Mouse (Mus musculus): ENCODE results near the gene Gm20605. TPM values are rescaled to one million over a fixed set of nuclear protein-coding genes. Genes with fewer than 3 reads are reported as not detected.
A peak's percentile ranks its signal among the peaks of the same experiment; 100 is the strongest.
"Not testable (repeated sequence)": the region's sequence is repeated elsewhere in the genome, so short reads cannot be mapped to it uniquely, and the experiment has no call there.

The Gm20605 gene
- polyA plus RNA-seq, 1 experiment from 2014 or later, result 7.8 TPM

DNA sequence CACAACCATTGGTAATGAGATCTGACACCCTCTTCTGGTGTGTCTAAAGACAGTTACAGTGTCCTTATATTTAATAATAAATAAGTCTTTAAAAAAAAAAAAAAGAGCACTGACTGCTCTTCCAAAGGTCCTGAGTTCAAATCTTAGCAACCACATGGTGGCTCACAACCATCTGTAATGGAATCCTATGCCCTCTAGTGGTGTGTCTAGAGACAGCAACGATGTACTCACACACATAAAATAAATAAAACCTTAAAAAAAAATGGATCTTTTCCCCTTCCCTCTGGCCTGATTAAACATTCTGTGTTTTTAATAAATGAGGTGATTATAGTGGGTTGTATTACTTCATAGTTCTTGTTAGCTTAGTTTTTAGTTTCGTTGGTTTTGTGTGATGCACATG lies 14.1 kb upstream of the Gm20605 start:
- not testable (repeated sequence) for H3K36me3 ChIP-seq; H3K9ac ChIP-seq; H3K4me3 ChIP-seq; H3K9me3 ChIP-seq (replicated peaks); H3K27ac ChIP-seq; ATAC-seq; H3K4me2 ChIP-seq
- 82% methylated on average over 2 of the region's 2 CpGs for WGBS (ENCODE audit: insufficient replicate concordance)
- H3K4me1 ChIP-seq, result peaks cover 35% of the 10 kb centered on the region
- peaks cover 22% of the 10 kb centered on the region for H3K27me3 ChIP-seq (replicated peaks)

DNA sequence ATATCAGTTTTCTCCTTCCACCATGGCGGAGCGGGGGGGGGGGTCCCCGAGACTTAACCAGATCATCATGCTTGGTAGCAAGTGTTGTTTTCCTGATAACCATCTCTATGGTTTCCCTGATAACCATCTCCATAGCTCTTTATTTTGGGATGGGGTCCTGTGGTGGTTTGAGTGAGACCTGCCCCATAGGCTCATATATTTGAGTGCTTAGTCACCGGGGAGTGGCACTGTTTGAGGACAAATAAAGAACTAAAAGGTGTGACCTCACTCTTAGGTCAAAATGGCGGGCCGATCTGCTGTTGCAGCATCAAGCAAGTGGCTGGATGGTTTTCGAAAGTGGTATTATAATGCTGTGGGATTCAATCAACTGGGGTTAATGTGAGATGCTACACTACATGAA lies 13.6 kb upstream of the Gm20605 start:
- peaks cover 23% of the 10 kb centered on the region for H3K27me3 ChIP-seq (replicated peaks)
- H3K4me3 ChIP-seq, result no peak overlapping the region
- H3K9ac ChIP-seq, result no peak overlapping the region
- H3K4me2 ChIP-seq, result no peak overlapping the region
- 69% methylated on average over 7 of the region's 7 CpGs for WGBS (ENCODE audit: insufficient replicate concordance)
- H3K9me3 ChIP-seq (replicated peaks), result no peaks in the 10 kb centered on the region
- H3K4me1 ChIP-seq, result peaks cover 30% of the 10 kb centered on the region
- no peak overlapping the region for H3K27ac ChIP-seq
- no peak for ATAC-seq
- no peaks in the 10 kb centered on the region for H3K36me3 ChIP-seq

DNA sequence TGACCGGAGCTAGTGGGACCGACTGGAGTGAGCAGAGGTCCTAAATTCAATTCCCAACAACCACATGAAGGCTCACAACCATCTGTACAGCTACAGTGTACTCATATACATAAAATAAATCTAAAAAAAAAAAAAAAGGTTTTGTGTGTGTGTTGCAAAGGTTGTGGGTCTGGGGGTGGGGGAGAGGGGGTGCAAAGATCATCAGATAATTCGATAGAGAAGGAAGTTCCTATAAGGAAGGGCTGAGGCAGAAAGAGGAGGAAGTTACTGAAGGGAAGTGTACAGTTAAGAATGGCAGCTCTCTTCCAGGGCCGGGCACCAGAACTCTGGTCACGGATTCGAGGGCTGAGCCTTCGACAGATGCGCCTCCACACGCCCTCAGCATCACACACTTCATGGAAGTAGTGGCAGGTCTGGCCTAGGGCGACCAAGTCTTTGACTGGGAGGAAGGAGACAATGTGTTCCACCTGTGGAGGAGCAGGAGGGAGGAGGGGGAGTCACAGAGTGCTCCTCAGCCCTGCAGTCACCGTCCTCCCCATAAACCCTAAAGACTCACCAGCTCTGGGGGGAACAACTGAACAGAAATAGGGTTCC lies 4.9 kb upstream of the Gm20605 start:
- no peaks in the 10 kb centered on the region for H3K9me3 ChIP-seq (replicated peaks)
- no peaks in the 10 kb centered on the region for H3K36me3 ChIP-seq
- no peak overlapping the region for H3K4me2 ChIP-seq
- H3K4me1 ChIP-seq, result peaks cover 19% of the 10 kb centered on the region
- no peak overlapping the region for H3K4me3 ChIP-seq
- H3K27ac ChIP-seq, result no peak overlapping the region
- H3K9ac ChIP-seq, result no peak overlapping the region
- ATAC-seq, result no peak
- 34% methylated on average over 11 of the region's 11 CpGs for WGBS (ENCODE audit: insufficient replicate concordance)
- H3K27me3 ChIP-seq (replicated peaks), result peaks cover 25% of the 10 kb centered on the region; the same call in 1 of the 2 replicates

DNA sequence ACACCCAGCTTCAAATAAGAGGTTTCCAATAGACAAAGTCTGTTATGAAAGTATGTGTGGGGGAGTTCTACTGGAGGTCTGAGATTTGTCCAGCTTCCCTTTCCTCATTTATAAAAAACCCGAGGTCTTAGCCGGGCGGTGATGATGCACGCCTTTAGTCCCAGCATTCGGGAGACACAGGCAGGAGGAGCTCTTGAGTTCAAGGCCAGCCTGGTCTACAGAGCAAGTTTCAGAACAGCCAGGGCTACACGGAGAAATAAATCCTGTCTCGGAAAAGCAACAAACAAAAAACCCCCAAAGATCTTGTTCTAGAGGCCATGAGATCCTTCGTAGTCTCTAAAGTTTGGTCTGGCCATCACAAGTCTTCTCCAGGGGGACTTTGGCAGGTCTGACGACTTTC lies 984 bp upstream of the Gm20605 start:
- ATAC-seq, result no peak
- Histone ChIP-seq H3K27ac (peak overlapping the region; percentile 89), H3K36me3 (peaks cover 14% of the 10 kb centered on the region), H3K4me1 (peaks cover 55% of the 10 kb centered on the region), H3K9me3 (replicated peaks) (no peaks in the 10 kb centered on the region), H3K4me3 (peak overlapping the region; percentile 84), H3K9ac (peak overlapping the region; percentile 78), H3K27me3 (replicated peaks) (0 out of 2 replicates have a peak, but pooled peaks cover 9% of the 10 kb centered on the region), H3K4me2 (peak overlapping the region; percentile 93)
- WGBS (ENCODE audit: insufficient replicate concordance), result 3% methylated on average over 9 of the region's 9 CpGs

DNA sequence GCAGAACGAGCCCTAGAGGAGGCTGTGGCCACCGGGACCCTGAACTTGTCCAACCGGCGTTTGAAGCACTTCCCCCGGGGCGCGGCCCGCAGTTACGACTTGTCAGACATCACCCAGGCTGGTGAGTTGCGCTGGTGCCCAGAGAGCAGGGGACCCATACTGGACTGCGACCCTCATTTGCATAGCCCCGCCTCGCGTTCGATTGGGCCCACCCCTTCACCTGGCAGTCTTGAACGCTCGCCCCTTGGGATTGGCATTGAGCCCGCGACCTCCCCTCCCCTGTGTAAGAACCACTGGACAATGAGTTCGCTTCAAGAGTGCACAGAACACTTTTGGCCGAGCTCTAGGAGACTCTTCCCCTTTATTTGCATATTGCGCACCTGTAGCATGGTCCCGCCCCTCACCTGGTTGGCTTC lies 339 bp downstream of the Gm20605 start:
- no peaks in the 10 kb centered on the region for H3K9me3 ChIP-seq (replicated peaks)
- WGBS (ENCODE audit: insufficient replicate concordance), result under 1% methylated on average over 23 of the region's 23 CpGs
- ATAC-seq, result peak; percentile 38
- peaks cover 55% of the 10 kb centered on the region for H3K4me1 ChIP-seq
- H3K36me3 ChIP-seq, result peaks cover 27% of the 10 kb centered on the region
- 0 out of 2 replicates have a peak, but pooled peaks cover 8% of the 10 kb centered on the region for H3K27me3 ChIP-seq (replicated peaks)
- H3K4me3 ChIP-seq, result peak overlapping the region; percentile 84
- H3K9ac ChIP-seq, result peak overlapping the region; percentile 85
- H3K4me2 ChIP-seq, result peak overlapping the region; percentile 93
- H3K27ac ChIP-seq, result peak overlapping the region; percentile 96

DNA sequence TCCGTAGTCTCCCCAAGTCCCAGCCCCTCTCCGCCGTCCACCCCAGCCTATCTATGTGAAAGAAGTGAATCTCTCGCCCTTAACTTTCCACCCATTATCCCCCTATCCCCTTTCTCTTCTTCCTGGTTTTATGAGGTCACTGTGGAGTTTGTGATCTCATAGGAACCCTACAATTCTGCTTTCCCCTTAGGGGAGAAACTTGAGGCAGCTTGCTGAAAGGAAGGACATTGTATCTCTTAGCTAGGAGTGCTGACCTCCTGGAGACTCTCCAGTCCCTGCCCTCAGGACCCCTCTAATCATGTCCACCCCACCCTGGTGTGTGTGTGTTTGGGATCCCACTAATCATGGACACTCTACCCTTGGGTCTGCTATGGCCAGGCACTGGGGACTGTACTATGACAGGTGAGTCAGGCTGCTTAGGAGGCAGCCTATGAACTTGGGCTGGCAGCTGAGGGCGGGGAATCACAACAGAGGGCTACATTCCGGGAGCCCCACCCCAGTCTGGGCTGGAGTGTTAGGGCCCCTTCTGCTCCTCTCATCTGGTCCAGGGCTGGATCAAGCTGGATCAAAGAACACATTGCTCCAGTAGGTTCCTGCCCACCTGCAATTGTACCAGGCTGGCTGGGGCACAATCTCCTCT lies 1.1 kb downstream of the Gm20605 start:
- 7% methylated on average over 6 of the region's 6 CpGs for WGBS (ENCODE audit: insufficient replicate concordance)
- no peak for ATAC-seq

DNA sequence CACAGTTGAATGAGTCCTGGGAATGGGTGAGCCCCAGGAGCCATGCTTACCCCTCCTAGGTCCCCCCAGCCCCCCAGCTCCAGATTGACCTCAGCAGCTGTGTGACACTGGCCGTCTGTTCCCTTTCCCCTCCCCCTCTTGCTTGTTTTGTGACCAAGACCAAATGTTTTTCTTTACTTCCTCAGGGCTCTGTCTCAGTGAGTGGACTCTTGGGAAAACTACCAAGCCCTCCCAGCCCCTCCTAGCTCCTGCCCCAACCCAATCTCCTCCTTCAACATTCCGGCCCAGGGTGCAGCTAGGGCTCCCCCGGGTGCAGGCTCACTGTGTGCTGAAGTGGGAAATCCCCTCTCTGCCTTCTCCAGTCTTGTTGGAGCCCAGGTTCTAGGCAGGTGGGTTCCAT lies 1.6 kb downstream of the Gm20605 start:
- Histone ChIP-seq H3K4me2 (peak overlapping the region; percentile 93), H3K4me1 (peaks cover 49% of the 10 kb centered on the region), H3K27ac (peak overlapping the region; percentile 96), H3K9me3 (replicated peaks) (no peaks in the 10 kb centered on the region), H3K9ac (peak overlapping the region; percentile 85), H3K36me3 (peaks cover 40% of the 10 kb centered on the region), H3K4me3 (peak overlapping the region; percentile 84), H3K27me3 (replicated peaks) (0 out of 2 replicates have a peak, but pooled peaks cover 5% of the 10 kb centered on the region)
- 22% methylated on average over 3 of the region's 3 CpGs for WGBS (ENCODE audit: insufficient replicate concordance)
- ATAC-seq, result no peak

More for the DNA sequence above, 1.1 kb downstream of the Gm20605 start:
- Histone ChIP-seq H3K27ac (peak overlapping the region; percentile 96), H3K27me3 (replicated peaks) (0 out of 2 replicates have a peak, but pooled peaks cover 5% of the 10 kb centered on the region), H3K9me3 (replicated peaks) (no peaks in the 10 kb centered on the region), H3K4me3 (peak overlapping the region; percentile 84), H3K36me3 (peaks cover 35% of the 10 kb centered on the region), H3K9ac (peak overlapping the region; percentile 85), H3K4me2 (peak overlapping the region; percentile 93), H3K4me1 (peaks cover 50% of the 10 kb centered on the region)

DNA sequence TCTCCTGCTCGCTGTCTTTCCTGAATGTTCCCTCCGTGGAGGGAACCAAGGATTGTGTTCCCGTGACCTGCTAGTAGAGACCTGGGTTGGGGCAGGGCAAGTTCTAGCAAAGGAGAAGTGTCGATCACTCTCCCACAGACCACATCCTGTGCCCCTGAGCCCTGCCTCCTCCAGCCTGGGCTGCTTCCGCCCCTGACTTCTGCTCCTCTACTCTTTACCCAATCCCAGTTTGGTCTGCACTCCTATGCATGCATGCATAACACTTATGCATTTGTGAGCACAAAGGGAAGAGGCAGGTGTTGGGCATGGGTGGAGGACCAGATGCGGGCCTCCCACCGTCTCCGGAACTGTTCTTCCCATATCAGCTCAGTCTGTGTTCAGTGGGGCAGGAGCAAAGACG lies 2.2 kb downstream of the Gm20605 start:
- H3K4me1 ChIP-seq, result peaks cover 49% of the 10 kb centered on the region
- H3K4me2 ChIP-seq, result peak overlapping the region; percentile 93
- peak overlapping the region; percentile 84 for H3K4me3 ChIP-seq
- H3K27me3 ChIP-seq (replicated peaks), result 0 out of 2 replicates have a peak, but pooled peaks cover 5% of the 10 kb centered on the region
- no peaks in the 10 kb centered on the region for H3K9me3 ChIP-seq (replicated peaks)
- H3K9ac ChIP-seq, result peak overlapping the region; percentile 85
- peaks cover 46% of the 10 kb centered on the region for H3K36me3 ChIP-seq
- 13% methylated on average over 9 of the region's 9 CpGs for WGBS (ENCODE audit: insufficient replicate concordance)
- H3K27ac ChIP-seq, result peak overlapping the region; percentile 96
- no peak for ATAC-seq

DNA sequence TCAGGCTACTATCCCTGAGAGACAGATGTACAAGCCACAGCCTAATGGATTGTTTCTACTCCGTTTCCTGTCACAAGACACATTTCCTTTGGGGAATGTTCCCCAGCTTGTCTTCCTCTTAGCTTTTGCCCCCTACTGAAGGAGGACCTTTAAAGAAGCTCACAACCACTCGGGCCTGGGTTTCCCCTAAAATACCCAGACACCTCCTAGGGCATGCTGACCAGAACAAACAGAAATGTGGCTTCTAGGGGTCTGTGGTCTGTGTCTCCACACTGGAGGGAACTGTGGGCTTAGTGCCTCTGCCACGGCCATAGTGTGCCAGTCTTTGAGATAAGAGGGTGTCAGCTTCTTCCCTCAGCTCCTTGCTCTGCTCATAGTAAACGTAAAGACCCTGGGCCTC lies 2.6 kb downstream of the Gm20605 start:
- 0 out of 2 replicates have a peak, but pooled peaks cover 5% of the 10 kb centered on the region for H3K27me3 ChIP-seq (replicated peaks)
- H3K27ac ChIP-seq, result peak overlapping the region; percentile 96
- ATAC-seq, result no peak
- H3K4me2 ChIP-seq, result peak overlapping the region; percentile 93
- H3K36me3 ChIP-seq, result peaks cover 50% of the 10 kb centered on the region
- peak overlapping the region; percentile 85 for H3K9ac ChIP-seq
- peak overlapping the region; percentile 84 for H3K4me3 ChIP-seq
- WGBS (ENCODE audit: insufficient replicate concordance), result 11% methylated on average over 4 of the region's 4 CpGs
- H3K9me3 ChIP-seq (replicated peaks), result no peaks in the 10 kb centered on the region
- peaks cover 49% of the 10 kb centered on the region for H3K4me1 ChIP-seq

DNA sequence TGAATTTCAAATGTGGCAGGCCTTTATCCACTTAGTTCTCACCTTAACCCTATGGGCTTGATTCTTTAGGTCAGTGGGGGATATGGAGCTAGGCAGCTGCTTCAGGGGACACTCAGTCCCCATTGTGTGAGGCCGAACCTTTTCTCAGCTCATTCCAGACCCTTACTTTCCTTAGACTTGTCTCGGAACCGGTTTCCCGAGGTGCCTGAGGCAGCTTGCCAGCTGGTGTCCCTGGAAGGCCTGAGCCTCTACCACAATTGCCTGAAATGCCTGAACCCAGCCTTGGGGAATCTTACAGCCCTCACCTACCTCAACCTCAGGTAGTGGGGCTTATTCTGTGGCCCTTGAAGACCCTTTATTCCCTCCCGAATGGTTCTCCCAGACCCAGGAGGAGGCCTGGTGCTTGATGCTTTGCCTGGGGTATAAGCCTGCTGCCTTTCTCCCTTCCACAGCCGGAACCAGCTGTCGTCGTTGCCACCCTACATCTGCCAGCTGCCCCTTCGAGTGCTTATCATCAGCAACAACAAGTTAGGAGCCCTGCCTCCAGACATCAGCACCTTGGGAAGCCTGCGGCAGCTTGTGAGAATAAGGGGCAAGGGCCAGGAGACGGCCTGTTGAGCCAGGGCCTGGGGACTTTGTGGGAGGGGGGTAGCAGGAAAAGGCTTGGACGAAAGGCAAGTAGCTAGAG lies 4.6 kb downstream of the Gm20605 start:
- Histone ChIP-seq H3K27me3 (replicated peaks) (no peaks in the 10 kb centered on the region), H3K36me3 (peaks cover 70% of the 10 kb centered on the region), H3K9me3 (replicated peaks) (no peaks in the 10 kb centered on the region), H3K4me3 (no peak overlapping the region), H3K9ac (no peak overlapping the region), H3K4me1 (peaks cover 41% of the 10 kb centered on the region), H3K4me2 (no peak overlapping the region), H3K27ac (no peak overlapping the region)
- no peak for ATAC-seq
- 82% methylated on average over 12 of the region's 12 CpGs for WGBS (ENCODE audit: insufficient replicate concordance)

DNA sequence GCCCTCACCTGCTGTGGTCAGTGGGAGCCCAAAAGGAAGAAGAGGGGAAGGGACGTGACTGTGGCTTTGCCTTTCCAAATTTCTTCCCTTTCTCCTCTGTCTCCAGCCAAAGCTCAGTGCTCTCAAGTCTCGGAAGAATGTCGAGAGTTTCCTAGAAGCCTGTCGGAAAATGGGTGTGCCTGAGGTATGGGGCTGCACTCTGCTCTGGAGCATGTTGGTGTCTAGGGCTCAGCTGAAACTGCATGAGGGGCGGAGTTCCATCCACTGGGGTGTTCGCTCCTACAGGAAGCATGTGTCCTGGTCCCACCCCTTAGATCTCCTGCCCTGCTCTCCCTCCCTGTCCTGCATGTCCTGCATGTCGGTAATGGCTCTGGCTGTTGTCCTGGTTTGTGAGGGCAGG lies 10.5 kb downstream of the Gm20605 start:
- Histone ChIP-seq H3K27ac (no peak overlapping the region), H3K4me2 (no peak overlapping the region), H3K4me1 (peaks cover 34% of the 10 kb centered on the region), H3K27me3 (replicated peaks) (peaks cover 16% of the 10 kb centered on the region), H3K4me3 (no peak overlapping the region), H3K36me3 (peaks cover 82% of the 10 kb centered on the region), H3K9me3 (replicated peaks) (no peaks in the 10 kb centered on the region), H3K9ac (no peak overlapping the region)
- 80% methylated on average over 7 of the region's 7 CpGs for WGBS (ENCODE audit: insufficient replicate concordance)
- ATAC-seq, result no peak

DNA sequence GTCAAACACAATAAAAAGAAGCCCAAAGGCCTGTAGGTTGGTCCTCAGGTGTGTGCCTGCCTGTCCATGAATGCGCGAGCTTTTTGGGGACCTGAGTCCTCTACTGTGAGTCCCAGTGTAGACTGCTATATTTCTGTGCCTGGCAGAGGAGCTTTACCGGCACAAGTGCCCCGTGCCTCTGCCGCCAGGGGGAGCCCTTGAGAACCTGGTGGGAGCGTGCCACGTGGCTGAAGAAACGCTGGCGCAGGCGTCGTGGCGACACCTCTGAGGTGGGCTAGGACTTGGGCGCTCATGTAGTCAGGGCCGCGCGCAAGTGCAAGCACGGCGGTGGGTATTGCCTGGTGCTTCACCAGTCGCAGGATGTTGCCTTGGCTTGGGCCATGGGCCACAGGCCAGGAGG lies 12.1 kb downstream of the Gm20605 start, which contains the start of gene Sap25:
Sap25 (plus strand) TSS at position 281 of the 400 bp plus-strand sequence.
- 79% methylated on average over 19 of the region's 19 CpGs for WGBS (ENCODE audit: insufficient replicate concordance)
- 0 out of 2 replicates have a peak, but pooled peaks have one; percentile 12 for ATAC-seq
- Histone ChIP-seq H3K4me3 (no peak within 1 kb of the TSS), H3K4me1 (peaks cover 48% of the 10 kb centered on the region), H3K27me3 (replicated peaks) (peaks cover 32% of the 10 kb centered on the region), H3K36me3 (peaks cover 66% of the 10 kb centered on the region), H3K9me3 (replicated peaks) (no peaks in the 10 kb centered on the region), H3K27ac (no peak within 1 kb of the TSS), H3K4me2 (no peak within 1 kb of the TSS), H3K9ac (no peak within 1 kb of the TSS)

All from liver, embryonic 12.5 days (tissue).